Mouse (Mus musculus) cerebellum, postnatal 14 days (tissue): ENCODE results near the gene Rtl9.

Source experiments
- DNase-seq, 2 experiments: peaks; one replicate each; pipeline ENCODE4 v3.0.0; 2021; ENCODE audit warnings: mixed read lengths in 2 of 2

Rtl9 gene

GRCm38 (mm10) chrX:143099044-143099754 is at the start of gene Rtl9:
Gene Rtl9, plus strand, starts transcription at chrX:143099594.
- peak; percentile 52 to 57 for DNase-seq

GRCm38 (mm10) chrX:143051478-143051877 is 47.9 kb upstream of the Rtl9 start:
- peak; percentile 49 to 53 for DNase-seq

- no peak for DNase-seq
Measured at GRCm38 (mm10) chrX:143051921-143052320, 47.5 kb upstream of the Rtl9 start.

- peak; percentile 78 to 89 for DNase-seq
Measured at GRCm38 (mm10) chrX:143058829-143059228, 40.6 kb upstream of the Rtl9 start.

- DNase-seq: no peak
Measured at GRCm38 (mm10) chrX:143062641-143063355, 36.6 kb upstream of the Rtl9 start.

GRCm38 (mm10) chrX:143063780-143064179 is 35.6 kb upstream of the Rtl9 start:
- no peak for DNase-seq

- DNase-seq: no peak
Measured at GRCm38 (mm10) chrX:143064288-143064687, 35.1 kb upstream of the Rtl9 start.

GRCm38 (mm10) chrX:143066320-143067114 is 32.9 kb upstream of the Rtl9 start:
- DNase-seq: peak in 1 of 2 experiments; percentile 16

- DNase-seq: peak; percentile 24 to 33
Measured at GRCm38 (mm10) chrX:143067115-143067514, 32.3 kb upstream of the Rtl9 start.

- no peak for DNase-seq
Measured at GRCm38 (mm10) chrX:143067576-143067975, 31.8 kb upstream of the Rtl9 start.

- no peak for DNase-seq
Measured at GRCm38 (mm10) chrX:143080458-143081336, 18.7 kb upstream of the Rtl9 start.

- peak; percentile 34 to 62 for DNase-seq
Measured at GRCm38 (mm10) chrX:143082732-143083131, 16.7 kb upstream of the Rtl9 start.

- DNase-seq: no peak
Measured at GRCm38 (mm10) chrX:143088225-143088624, 11.2 kb upstream of the Rtl9 start.

GRCm38 (mm10) chrX:143090904-143091588 is 8.3 kb upstream of the Rtl9 start:
- no peak for DNase-seq

- DNase-seq: peak in 1 of 2 experiments; percentile 11
Measured at GRCm38 (mm10) chrX:143097551-143097950, 1.8 kb upstream of the Rtl9 start.

- DNase-seq: peak; percentile 47 to 75
Measured at GRCm38 (mm10) chrX:143103146-143103545, 3.8 kb downstream of the Rtl9 start.

GRCm38 (mm10) chrX:143105866-143106265 is 6.5 kb downstream of the Rtl9 start:
- DNase-seq: peak; percentile 37 to 59

- no peak for DNase-seq
Measured at GRCm38 (mm10) chrX:143112546-143112945, 13.2 kb downstream of the Rtl9 start.
